14 mouse cellular contexts compared by ENCODE assay signal in the genomic region with DNA sequence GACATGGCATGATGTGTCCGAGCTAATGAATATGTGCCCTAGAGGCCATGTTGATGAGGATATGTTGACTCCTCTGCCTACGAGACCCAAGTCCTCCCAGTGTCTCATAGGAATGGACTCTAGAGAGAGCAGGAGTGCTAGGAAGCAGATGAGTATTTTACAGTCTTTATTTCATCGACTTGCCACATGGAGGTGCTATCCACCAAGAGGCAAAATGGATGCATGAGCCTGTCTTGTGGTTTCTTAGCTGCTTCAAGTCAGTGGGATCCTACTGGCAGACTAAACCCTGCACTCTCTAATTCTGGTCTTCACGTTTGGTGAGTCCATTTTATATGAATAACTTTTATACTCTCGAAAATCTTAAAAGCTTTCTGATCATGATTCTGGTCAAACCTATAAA.
DNase-seq lines count a peak whose midpoint lies in the region; ATAC-seq and TF ChIP-seq lines count a peak whose summit lies in the region.
"Had no signal": no experiment of that assay in that cellular context is flagged by ENCODE, and none has a peak within 500 bp of the region (broad histone marks: within the 10 kb centered on the region; RNA-seq: fewer than 3 reads in every experiment).

No protein-coding gene starts in this region.

- peak; percentile 26; the same call in 1 of the 2 replicates for TF ChIP-seq CTCF in kidney, postnatal 0 days (IDR thresholded peaks at IDR 0.05; ENCODE audit: low read depth)
- TF ChIP-seq CTCF in E14TG2a.4 (conservative IDR thresholded peaks at IDR 0.05; ENCODE audit: low read length), result 0 out of 2 replicates have a peak, but pooled peaks have one; percentile 13

- H3K4me1 ChIP-seq in kidney, postnatal 0 days (replicated peaks; ENCODE audit: insufficient read depth, low read length), result no peaks in the 10 kb centered on the region
- H3K4me1 ChIP-seq in kidney, embryonic 14.5 days (ENCODE audit: control insufficient read depth, insufficient read depth, low read length), result no peaks in the 10 kb centered on the region
- no peaks in the 10 kb centered on the region for H3K4me1 ChIP-seq in E14TG2a.4 (replicated peaks; ENCODE audit: low read depth, low read length)
- H3K4me1 ChIP-seq: hindbrain, embryonic 13.5 days; intestine, embryonic 15.5 days; megakaryocyte, embryonic 14.5 days had no signal

- intact Hi-C loops in left cerebral cortex, postnatal 14 days (cut with DNase I), result no loop called here

- H3K27ac ChIP-seq in kidney, postnatal 0 days, result no peak overlapping the region
- H3K27ac ChIP-seq in kidney, embryonic 14.5 days (ENCODE audit: low read depth, low read length), result no peak overlapping the region
- H3K27ac ChIP-seq: hindbrain, embryonic 13.5 days; intestine, embryonic 15.5 days had no signal

- no peaks in the 10 kb centered on the region for H3K27me3 ChIP-seq in kidney, postnatal 0 days (ENCODE audit: insufficient read depth, low read length)
- no peaks in the 10 kb centered on the region for H3K27me3 ChIP-seq in kidney, embryonic 14.5 days (ENCODE audit: control insufficient read depth, insufficient read depth, low read length)
- no peaks in the 10 kb centered on the region for H3K27me3 ChIP-seq in E14TG2a.4 (ENCODE audit: insufficient read depth, low read length)
- H3K27me3 ChIP-seq: hindbrain, embryonic 13.5 days; intestine, embryonic 15.5 days; megakaryocyte, embryonic 14.5 days had no signal

- no peaks in the 10 kb centered on the region for H3K9me3 ChIP-seq in kidney, postnatal 0 days (replicated peaks; ENCODE audit: low read length)
- H3K9me3 ChIP-seq in kidney, embryonic 14.5 days (ENCODE audit: control insufficient read depth, low read length), result no peaks in the 10 kb centered on the region
- H3K9me3 ChIP-seq in E14TG2a.4 (ENCODE audit: low read length), result no peaks in the 10 kb centered on the region
- H3K9me3 ChIP-seq: hindbrain, embryonic 13.5 days; intestine, embryonic 15.5 days; megakaryocyte, embryonic 14.5 days had no signal

- H3K9ac ChIP-seq in kidney, postnatal 0 days (ENCODE audit: low read depth, low read length), result no peak overlapping the region
- H3K9ac ChIP-seq in kidney, embryonic 14.5 days (ENCODE audit: low read depth, low read length), result no peak overlapping the region
- H3K9ac ChIP-seq: hindbrain, embryonic 13.5 days; intestine, embryonic 15.5 days had no signal

- no peak overlapping the region for H3K4me3 ChIP-seq in kidney, postnatal 0 days (replicated peaks; ENCODE audit: low read depth, low read length)
- no peak overlapping the region for H3K4me3 ChIP-seq in kidney, embryonic 14.5 days (ENCODE audit: low read length)
- H3K4me3 ChIP-seq in E14TG2a.4 (replicated peaks; ENCODE audit: low read length), result no peak overlapping the region
- H3K4me3 ChIP-seq: hindbrain, embryonic 13.5 days; intestine, embryonic 15.5 days; megakaryocyte, embryonic 14.5 days had no signal

- no peak for ATAC-seq in kidney, postnatal 0 days (replicated peaks; ENCODE audit: low FRiP score, low read depth)
- ATAC-seq in kidney, embryonic 14.5 days (ENCODE audit: low FRiP score, low TSS enrichment), result no peak
- ATAC-seq: intestine, embryonic 15.5 days had no signal

- 83% methylated on average over 5 of the region's 5 CpGs for WGBS in kidney, postnatal 0 days
- 78% methylated on average over 5 of the region's 5 CpGs for WGBS in kidney, embryonic 14.5 days

- DNase-seq in kidney, postnatal 0 days (ENCODE audit: low spot score), result no peak
- peak; percentile 0 for DNase-seq in induced T-regulatory cell, adult 2 months (ENCODE audit: low read depth)
- DNase-seq in thymus, postnatal 14 days, result peak; percentile 42
- DNase-seq in left cerebral cortex, postnatal 14 days (ENCODE audit: low spot score in 2 of 2), result no peak
- DNase-seq in embryo, embryonic 10 days (ENCODE audit: low spot score), result no peak
- DNase-seq in frontal cortex, postnatal 36 days (ENCODE audit: low spot score in 2 of 2), result no peak
- DNase-seq: cerebellum, postnatal 14 days; gastrocnemius, postnatal 25 days; kidney, postnatal 4 days had no signal

- H3K36me3 ChIP-seq in kidney, postnatal 0 days (ENCODE audit: insufficient read depth, low read length), result no peaks in the 10 kb centered on the region
- no peaks in the 10 kb centered on the region for H3K36me3 ChIP-seq in kidney, embryonic 14.5 days (ENCODE audit: control insufficient read depth, insufficient read depth, low read length)
- no peaks in the 10 kb centered on the region for H3K36me3 ChIP-seq in E14TG2a.4 (ENCODE audit: insufficient read depth, low read length)
- H3K36me3 ChIP-seq: hindbrain, embryonic 13.5 days; intestine, embryonic 15.5 days had no signal

- no peak overlapping the region for H3K4me2 ChIP-seq in kidney, postnatal 0 days (ENCODE audit: low read length)
- no peak overlapping the region for H3K4me2 ChIP-seq in kidney, embryonic 14.5 days (replicated peaks; ENCODE audit: low read depth, low read length)
- H3K4me2 ChIP-seq: hindbrain, embryonic 13.5 days; intestine, embryonic 15.5 days had no signal

Comparison
In these comparisons a context has a peak if more than half of its experiments do, and no peak if none do; other contexts are left out.
1. DNase-seq: peak in induced T-regulatory cell, adult 2 months (single experiment) and thymus, postnatal 14 days (single experiment); none in kidney, postnatal 0 days (single experiment), left cerebral cortex, postnatal 14 days (0 of 2), embryo, embryonic 10 days (single experiment) and frontal cortex, postnatal 36 days (0 of 2).